Mouse (Mus musculus): ENCODE measurements around the gene Zcchc18. TPM values are rescaled to one million over a fixed set of nuclear protein-coding genes. Genes with fewer than 3 reads are reported as not detected.
"Not testable (repeated sequence)": the region's sequence is repeated elsewhere in the genome, so short reads cannot be mapped to it uniquely, and the experiment has no call there.

The Zcchc18 gene
- polyA plus RNA-seq (2015; fragmentation: Nextera tagmentation; extraction: Ambion mirVana) = 34.6 and 37.0 TPM in 2 replicates

GRCm38 (mm10) chrX:136992978-136993547, at the start of gene Zcchc18:
Gene Zcchc18, plus strand, starts transcription at chrX:136993155.
- Histone ChIP-seq H3K27me3 (peaks cover 30% of the 10 kb centered on the region; the same call in 1 of the 2 replicates), H3K4me2 (replicated peaks) (peak within 1 kb of the TSS; percentile 64)

GRCm38 (mm10) chrX:136957583-136958279, 35.2 kb upstream of the Zcchc18 start:
- H3K4me2 ChIP-seq (replicated peaks) = peak overlapping the region; percentile 54
- not testable (repeated sequence) for H3K4me1 ChIP-seq, H3K27me3 ChIP-seq, H3K9ac ChIP-seq, H3K9me3 ChIP-seq, H3K27ac ChIP-seq, H3K36me3 ChIP-seq
- peak; percentile 98 for ATAC-seq (ENCODE audit: low FRiP score, low read depth)
- 23% methylated on average over 13 of the region's 13 CpGs for WGBS
- H3K4me3 ChIP-seq = peak overlapping the region; percentile 42

More at GRCm38 (mm10) chrX:136992978-136993547, at the start of gene Zcchc18:
- Histone ChIP-seq H3K4me3 (peak within 1 kb of the TSS; percentile 50), H3K36me3 (no peaks in the 10 kb centered on the region), H3K27ac (no peak within 1 kb of the TSS), H3K9me3 (no peaks in the 10 kb centered on the region), H3K9ac (peak within 1 kb of the TSS; percentile 59), H3K4me1 (no peaks in the 10 kb centered on the region)
- WGBS = 13% methylated on average over 26 of the region's 26 CpGs
- peak; percentile 99 for ATAC-seq (ENCODE audit: low FRiP score, low read depth)

- Histone ChIP-seq H3K4me2 (replicated peaks) (peak overlapping the region; percentile 54), H3K4me3 (peak overlapping the region; percentile 42)
- H3K4me1 ChIP-seq; H3K9me3 ChIP-seq; H3K27me3 ChIP-seq; H3K36me3 ChIP-seq; H3K9ac ChIP-seq; H3K27ac ChIP-seq; ATAC-seq (ENCODE audit: low FRiP score, low read depth): not testable (repeated sequence)
- WGBS = 59% methylated on average over 5 of the region's 5 CpGs
These were observed 34.7 kb upstream of the Zcchc18 start for GRCm38 (mm10) chrX:136958300-136958699.

- H3K9ac ChIP-seq = no peak overlapping the region
- 24% methylated on average over 2 of the region's 2 CpGs for WGBS
- H3K27ac ChIP-seq = no peak overlapping the region
- no peaks in the 10 kb centered on the region for H3K27me3 ChIP-seq
- no peak overlapping the region for H3K4me3 ChIP-seq
- no peak for ATAC-seq (ENCODE audit: low FRiP score, low read depth)
- H3K4me1 ChIP-seq = no peaks in the 10 kb centered on the region
- H3K36me3 ChIP-seq = no peaks in the 10 kb centered on the region
- no peak overlapping the region for H3K4me2 ChIP-seq (replicated peaks)
- no peaks in the 10 kb centered on the region for H3K9me3 ChIP-seq
These were observed 33.3 kb upstream of the Zcchc18 start for GRCm38 (mm10) chrX:136959688-136960087.

GRCm38 (mm10) chrX:136975397-136975796, 17.6 kb upstream of the Zcchc18 start, which contains the start of gene Tmsb15b2:
Gene Tmsb15b2, minus strand, starts transcription at chrX:136975497.
- H3K27ac ChIP-seq; H3K27me3 ChIP-seq; H3K36me3 ChIP-seq; H3K4me1 ChIP-seq; ATAC-seq (ENCODE audit: low FRiP score, low read depth); H3K9me3 ChIP-seq: not testable (repeated sequence)
- peak within 1 kb of the TSS; percentile 49 for H3K4me3 ChIP-seq
- H3K4me2 ChIP-seq (replicated peaks) = peak within 1 kb of the TSS; percentile 62
- peak within 1 kb of the TSS; percentile 56; the same call in 1 of the 2 replicates for H3K9ac ChIP-seq
- WGBS = 85% methylated on average over 6 of the region's 6 CpGs

GRCm38 (mm10) chrX:136976424-136977084, 16.4 kb upstream of the Zcchc18 start, which contains the start of the genes Tmsb15l and Tmsb15b1:
Gene Tmsb15l, minus strand, starts transcription at chrX:136976869.
Gene Tmsb15b1, minus strand, starts transcription at chrX:136976874.
- Histone ChIP-seq H3K9me3 (no peaks in the 10 kb centered on the region), H3K27me3 (no peaks in the 10 kb centered on the region), H3K4me2 (replicated peaks) (peak within 1 kb of the TSS; percentile 62), H3K4me1 (no peaks in the 10 kb centered on the region), H3K9ac (peak within 1 kb of the TSS; percentile 56; the same call in 1 of the 2 replicates), H3K27ac (no peak within 1 kb of the TSS), H3K4me3 (peak within 1 kb of the TSS; percentile 49), H3K36me3 (no peaks in the 10 kb centered on the region)
- 22% methylated on average over 15 of the region's 15 CpGs for WGBS
- ATAC-seq (ENCODE audit: low FRiP score, low read depth) = peak; percentile 100

- ATAC-seq (ENCODE audit: low FRiP score, low read depth) = no peak
- no peaks in the 10 kb centered on the region for H3K27me3 ChIP-seq
- H3K9ac ChIP-seq = no peak overlapping the region
- no peak overlapping the region for H3K27ac ChIP-seq
- H3K9me3 ChIP-seq = no peaks in the 10 kb centered on the region
- no peaks in the 10 kb centered on the region for H3K4me1 ChIP-seq
- no peak overlapping the region for H3K4me3 ChIP-seq
- H3K36me3 ChIP-seq = no peaks in the 10 kb centered on the region
- H3K4me2 ChIP-seq (replicated peaks) = no peak overlapping the region
These were observed 14.3 kb upstream of the Zcchc18 start for GRCm38 (mm10) chrX:136978616-136979015.

GRCm38 (mm10) chrX:136986039-136986438, 6.9 kb upstream of the Zcchc18 start:
- H3K27me3 ChIP-seq = peaks cover under 1% of the 10 kb centered on the region; the same call in 1 of the 2 replicates
- no peaks in the 10 kb centered on the region for H3K36me3 ChIP-seq
- no peak overlapping the region for H3K27ac ChIP-seq
- no peak overlapping the region for H3K4me3 ChIP-seq
- no peaks in the 10 kb centered on the region for H3K9me3 ChIP-seq
- no peak overlapping the region for H3K9ac ChIP-seq
- no peak overlapping the region for H3K4me2 ChIP-seq (replicated peaks)
- H3K4me1 ChIP-seq = no peaks in the 10 kb centered on the region
- no peak for ATAC-seq (ENCODE audit: low FRiP score, low read depth)

GRCm38 (mm10) chrX:136991274-136991673, 1.7 kb upstream of the Zcchc18 start:
- Histone ChIP-seq H3K36me3 (no peaks in the 10 kb centered on the region), H3K4me2 (replicated peaks) (no peak overlapping the region), H3K9ac (no peak overlapping the region), H3K27me3 (peaks cover 30% of the 10 kb centered on the region; the same call in 1 of the 2 replicates), H3K9me3 (no peaks in the 10 kb centered on the region), H3K27ac (no peak overlapping the region), H3K4me3 (no peak overlapping the region), H3K4me1 (no peaks in the 10 kb centered on the region)
- 56% methylated on average over 2 of the region's 2 CpGs for WGBS
- no peak for ATAC-seq (ENCODE audit: low FRiP score, low read depth)

GRCm38 (mm10) chrX:136992191-136992965, 577 bp upstream of the Zcchc18 start:
- H3K4me2 ChIP-seq (replicated peaks) = peak overlapping the region; percentile 64
- WGBS = 14% methylated on average over 19 of the region's 19 CpGs
- peak; percentile 2; the same call in 1 of the 2 replicates for ATAC-seq (ENCODE audit: low FRiP score, low read depth)
- H3K9ac ChIP-seq = peak overlapping the region; percentile 45
- no peak overlapping the region for H3K27ac ChIP-seq
- no peaks in the 10 kb centered on the region for H3K36me3 ChIP-seq
- H3K4me3 ChIP-seq = peak overlapping the region; percentile 50
- H3K9me3 ChIP-seq = no peaks in the 10 kb centered on the region
- peaks cover 30% of the 10 kb centered on the region; the same call in 1 of the 2 replicates for H3K27me3 ChIP-seq
- H3K4me1 ChIP-seq = no peaks in the 10 kb centered on the region

- Histone ChIP-seq H3K4me2 (replicated peaks) (peak overlapping the region; percentile 64), H3K4me1 (no peaks in the 10 kb centered on the region), H3K27me3 (peaks cover 30% of the 10 kb centered on the region; the same call in 1 of the 2 replicates), H3K9ac (peak overlapping the region; percentile 59), H3K36me3 (no peaks in the 10 kb centered on the region), H3K4me3 (peak overlapping the region; percentile 50), H3K27ac (no peak overlapping the region), H3K9me3 (no peaks in the 10 kb centered on the region)
- no peak for ATAC-seq (ENCODE audit: low FRiP score, low read depth)
- whole genome bisulfite sequencing = 37% methylated on average over 14 of the region's 14 CpGs
These were observed 686 bp downstream of the Zcchc18 start for GRCm38 (mm10) chrX:136993641-136994040.
